Mouse (Mus musculus) lung, embryonic 15.5 days (tissue): ENCODE measurements around the gene Nfxl1. TPM values are rescaled to one million over a fixed set of nuclear protein-coding genes. Genes with fewer than 3 reads are reported as not detected.

Experiments
- ATAC-seq: fragments of 200-750 bp; cut with Nextera tagmentation; 2 replicates; pipeline ENCODE4 v1.8.0; 2017; ENCODE audit warnings: moderate number of reproducible peaks, borderline replicate concordance; ENCODE audit not compliant: low FRiP score, low TSS enrichment; ENCODE audit errors: extremely low read depth
- H3K27ac ChIP-seq: fragments of 300-500 bp; sonication (generic); 2 replicates; pipeline ENCODE4 v1.5.1; 2015; ENCODE audit warnings: moderate library complexity, mild to moderate bottlenecking, inconsistent platforms
- H3K27me3 ChIP-seq: fragments of 300-500 bp; sonication (generic); 2 replicates; pipeline ENCODE4 v1.6.1; 2015; ENCODE audit warnings: inconsistent platforms
- H3K36me3 ChIP-seq: fragments of 300-500 bp; sonication (generic); 2 replicates; pipeline ENCODE4 v1.6.1; 2015; ENCODE audit warnings: inconsistent platforms
- H3K4me1 ChIP-seq: fragments of 300-500 bp; sonication (generic); 2 replicates; pipeline ENCODE4 v1.6.1; 2015; ENCODE audit warnings: inconsistent platforms
- H3K4me2 ChIP-seq: fragments of 300-500 bp; sonication (generic); 2 replicates; pipeline ENCODE4 v1.6.1; 2015; ENCODE audit warnings: inconsistent platforms, mild to moderate bottlenecking, moderate library complexity
- H3K4me3 ChIP-seq: fragments of 300-500 bp; sonication (generic); 2 replicates; pipeline ENCODE4 v1.5.1; 2015; ENCODE audit warnings: mild to moderate bottlenecking, inconsistent platforms
- H3K9ac ChIP-seq: fragments of 300-500 bp; sonication (generic); 2 replicates; pipeline ENCODE4 v1.6.1; 2015; ENCODE audit warnings: inconsistent platforms
- H3K9me3 ChIP-seq: fragments of 300-500 bp; sonication (generic); 2 replicates; pipeline ENCODE4 v1.6.1; 2016; ENCODE audit warnings: inconsistent platforms
- WGBS: fragments of 180-500 bp; shearing (Covaris S2); methylation state at CpG from one replicate; pipeline ENCODE4 v1.1.7; 2015; 5-methylcytosine and 5-hydroxymethylcytosine counted together
- polyA plus RNA-seq: library from polyadenylated mRNA; unstranded; fragments of >200 nt; fragmentation: Nextera tagmentation; extraction: Ambion mirVana; gene quantifications from 2 replicates; pipeline ENCODE4 v1.2.1, GENCODE M21; 2015

The Nfxl1 gene
- polyA plus RNA-seq, 1 experiment from 2014 or later, result 16.7 TPM

- H3K36me3 ChIP-seq, result no peaks in the 10 kb centered on the region
- peaks cover 1% of the 10 kb centered on the region; the same call in 1 of the 2 replicates for H3K27me3 ChIP-seq
- no peaks in the 10 kb centered on the region for H3K9me3 ChIP-seq
- no peak overlapping the region for H3K27ac ChIP-seq
- H3K9ac ChIP-seq, result no peak overlapping the region
- H3K4me1 ChIP-seq, result no peaks in the 10 kb centered on the region
- no peak overlapping the region for H3K4me2 ChIP-seq
- no peak overlapping the region for H3K4me3 ChIP-seq
- WGBS, result 59% methylated on average over 4 of the region's 4 CpGs
- ATAC-seq, result no peak
Observed at GRCm38 (mm10) chr5:72496756-72497155, 62.7 kb downstream of the Nfxl1 start.

- Histone ChIP-seq H3K4me2 (no peak overlapping the region), H3K9me3 (no peaks in the 10 kb centered on the region), H3K9ac (no peak overlapping the region), H3K4me3 (no peak overlapping the region), H3K27ac (no peak overlapping the region), H3K27me3 (no peaks in the 10 kb centered on the region; the same call in 1 of the 2 replicates), H3K4me1 (no peaks in the 10 kb centered on the region), H3K36me3 (no peaks in the 10 kb centered on the region)
- 52% methylated on average over 7 of the region's 7 CpGs for WGBS
- ATAC-seq, result no peak
Observed at GRCm38 (mm10) chr5:72493906-72494305, 65.6 kb downstream of the Nfxl1 start.

DNA sequence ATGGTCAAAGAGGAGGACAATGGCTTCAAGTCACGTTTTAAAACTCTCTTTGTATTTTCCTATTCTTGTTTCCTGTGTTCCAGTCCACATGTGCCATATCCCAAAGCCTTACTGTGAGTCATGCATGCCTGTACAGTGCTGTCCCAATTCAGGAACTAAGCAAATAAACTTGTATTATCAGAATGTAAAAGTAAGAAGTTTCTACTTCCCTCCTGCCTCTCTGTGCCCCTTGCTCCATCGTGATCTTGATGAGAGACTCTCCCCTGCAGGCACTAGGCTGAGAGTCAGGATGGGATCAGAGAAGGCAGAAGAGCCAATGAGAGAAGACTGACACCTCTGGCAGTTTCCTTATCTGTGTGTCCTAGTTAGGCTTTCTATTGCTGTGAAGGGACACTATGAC is 68.3 kb downstream of the Nfxl1 start:
- 43% methylated on average over 2 of the region's 2 CpGs for WGBS
- no peak overlapping the region for H3K9ac ChIP-seq
- H3K9me3 ChIP-seq, result no peaks in the 10 kb centered on the region
- H3K27ac ChIP-seq, result no peak overlapping the region
- H3K27me3 ChIP-seq, result no peaks in the 10 kb centered on the region
- no peak for ATAC-seq
- no peaks in the 10 kb centered on the region for H3K36me3 ChIP-seq
- no peak overlapping the region for H3K4me3 ChIP-seq
- no peak overlapping the region for H3K4me2 ChIP-seq
- H3K4me1 ChIP-seq, result no peaks in the 10 kb centered on the region

DNA sequence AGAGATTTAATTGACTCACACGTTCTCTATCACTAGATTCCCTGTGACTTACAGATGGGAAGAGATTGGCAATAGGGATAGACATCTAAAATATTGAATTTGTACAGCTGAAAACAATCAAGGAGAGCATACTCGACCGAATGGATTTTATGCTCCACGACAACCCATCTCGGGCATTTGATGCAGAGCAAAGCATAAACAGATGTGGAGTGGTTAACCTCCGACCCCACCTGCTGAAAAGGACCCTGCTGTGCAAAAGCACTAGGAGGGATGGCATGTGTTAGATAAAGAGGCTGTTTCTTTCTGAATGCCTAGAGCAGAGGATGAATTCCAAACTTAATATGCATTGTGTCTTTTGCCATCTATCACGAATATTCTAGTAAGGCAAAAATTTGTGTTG is 79.0 kb downstream of the Nfxl1 start:
- no peaks in the 10 kb centered on the region for H3K4me1 ChIP-seq
- H3K4me2 ChIP-seq, result no peak overlapping the region
- H3K9me3 ChIP-seq, result no peaks in the 10 kb centered on the region
- no peak overlapping the region for H3K9ac ChIP-seq
- no peak overlapping the region for H3K4me3 ChIP-seq
- ATAC-seq, result no peak
- no peaks in the 10 kb centered on the region for H3K36me3 ChIP-seq
- WGBS, result 35% methylated on average over 7 of the region's 7 CpGs
- no peaks in the 10 kb centered on the region for H3K27me3 ChIP-seq
- H3K27ac ChIP-seq, result no peak overlapping the region

- H3K4me1 ChIP-seq, result peaks cover 5% of the 10 kb centered on the region; the same call in 1 of the 2 replicates
- H3K4me3 ChIP-seq, result no peak overlapping the region
- H3K9ac ChIP-seq, result no peak overlapping the region
- no peaks in the 10 kb centered on the region for H3K9me3 ChIP-seq
- H3K36me3 ChIP-seq, result no peaks in the 10 kb centered on the region
- no peaks in the 10 kb centered on the region for H3K27me3 ChIP-seq
- H3K4me2 ChIP-seq, result 0 out of 2 replicates have a peak overlapping the region, but pooled peaks have one; percentile 24
- WGBS, result 20% methylated on average over 12 of the region's 12 CpGs
- peak; percentile 42; the same call in 1 of the 2 replicates for ATAC-seq
- no peak overlapping the region for H3K27ac ChIP-seq
Observed at GRCm38 (mm10) chr5:72472317-72473009, 87.0 kb downstream of the Nfxl1 start.

DNA sequence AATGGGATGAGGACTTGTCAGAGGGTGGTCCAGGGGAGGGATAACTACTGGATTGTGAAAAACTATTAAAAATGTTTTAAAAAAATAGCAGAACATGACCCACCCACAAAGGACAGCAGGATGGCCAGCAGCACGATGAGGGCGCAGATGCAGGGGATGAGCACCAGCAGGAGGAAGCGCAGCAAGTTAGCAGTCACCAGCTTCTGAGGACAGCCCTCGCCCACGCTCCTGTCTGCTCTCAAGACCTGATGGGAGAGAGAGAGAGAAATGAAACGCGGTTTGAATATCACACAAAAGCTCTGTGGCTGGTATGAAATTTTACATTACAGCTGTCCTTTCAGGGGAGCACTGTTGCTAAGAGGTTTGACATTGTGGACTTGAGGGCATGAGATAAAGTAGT is 87.7 kb downstream of the Nfxl1 start:
- Histone ChIP-seq H3K9ac (no peak overlapping the region), H3K36me3 (no peaks in the 10 kb centered on the region), H3K9me3 (no peaks in the 10 kb centered on the region), H3K27ac (no peak overlapping the region), H3K4me3 (no peak overlapping the region), H3K27me3 (no peaks in the 10 kb centered on the region), H3K4me2 (no peak overlapping the region), H3K4me1 (peaks cover 5% of the 10 kb centered on the region; the same call in 1 of the 2 replicates)
- 40% methylated on average over 7 of the region's 7 CpGs for WGBS
- no peak for ATAC-seq

- Histone ChIP-seq H3K27me3 (no peaks in the 10 kb centered on the region), H3K4me2 (no peak overlapping the region), H3K9ac (no peak overlapping the region), H3K9me3 (no peaks in the 10 kb centered on the region), H3K4me1 (no peaks in the 10 kb centered on the region; the same call in 1 of the 2 replicates), H3K4me3 (no peak overlapping the region), H3K27ac (no peak overlapping the region), H3K36me3 (no peaks in the 10 kb centered on the region)
- no peak for ATAC-seq
- WGBS, result 71% methylated on average over 3 of the region's 3 CpGs
Observed at GRCm38 (mm10) chr5:72464932-72465331, 94.6 kb downstream of the Nfxl1 start.

Other genes starting within 250 kb of the Nfxl1 start
- 1.4 and 1.8 TPM in 2 replicates for gene Corin, start 55.2 kb downstream of the Nfxl1 start, polyA plus RNA-seq
- gene Zar1, start 21.6 kb upstream of the Nfxl1 start, polyA plus RNA-seq, result not detected in 2 replicates
- 0.14 and 0.16 TPM in 2 replicates for gene Gm5868, start 27.9 kb upstream of the Nfxl1 start, polyA plus RNA-seq
- gene Cnga1, start 84.6 kb upstream of the Nfxl1 start, polyA plus RNA-seq, result 0.06 TPM in 1 of 2 replicates, not detected in the other
- 0.93 and 2.0 TPM in 2 replicates for gene Nipal1, start 88.1 kb upstream of the Nfxl1 start, polyA plus RNA-seq
- gene Txk, start 193.1 kb upstream of the Nfxl1 start, polyA plus RNA-seq, result 0.35 and 0.74 TPM in 2 replicates